Mouse (Mus musculus) midbrain, embryonic 15.5 days (tissue): ENCODE measurements around the gene Krt6b. TPM values are rescaled to one million over a fixed set of nuclear protein-coding genes. Genes with fewer than 3 reads are reported as not detected.
"Not testable (repeated sequence)": the region's sequence is repeated elsewhere in the genome, so short reads cannot be mapped to it uniquely, and the experiment has no call there.

Experiments used
- ATAC-seq: fragments of 200-750 bp; cut with Nextera tagmentation; replicated peaks from 2 replicates; pipeline ENCODE4 v1.8.0; 2017; ENCODE audit warnings: moderate TSS enrichment
- H3K27ac ChIP-seq: fragments of 300-500 bp; sonication (generic); 2 replicates; pipeline ENCODE4 v1.5.1; 2015; ENCODE audit warnings: mild to moderate bottlenecking, inconsistent platforms
- H3K27me3 ChIP-seq: fragments of 300-500 bp; sonication (generic); replicated peaks from 2 replicates; pipeline ENCODE4 v1.6.1; 2015; ENCODE audit warnings: inconsistent platforms
- H3K36me3 ChIP-seq: fragments of 300-500 bp; sonication (generic); replicated peaks from 2 replicates; pipeline ENCODE4 v1.6.1; 2015; ENCODE audit warnings: inconsistent platforms
- H3K4me1 ChIP-seq: fragments of 300-500 bp; sonication (generic); 2 replicates; pipeline ENCODE4 v1.6.1; 2015; ENCODE audit warnings: inconsistent platforms
- H3K4me2 ChIP-seq: fragments of 300-500 bp; sonication (generic); 2 replicates; pipeline ENCODE4 v1.6.1; 2015; ENCODE audit warnings: inconsistent platforms, mild to moderate bottlenecking, moderate library complexity
- H3K4me3 ChIP-seq: fragments of 300-500 bp; sonication (generic); 2 replicates; pipeline ENCODE4 v1.5.1; 2015; ENCODE audit warnings: mild to moderate bottlenecking, inconsistent platforms
- H3K9ac ChIP-seq: fragments of 300-500 bp; sonication (generic); 2 replicates; pipeline ENCODE4 v1.6.1; 2015; ENCODE audit warnings: mild to moderate bottlenecking, inconsistent platforms
- H3K9me3 ChIP-seq: fragments of 300-500 bp; sonication (generic); 2 replicates; pipeline ENCODE4 v1.6.1; 2016; ENCODE audit warnings: inconsistent platforms
- WGBS: fragments of 180-500 bp; shearing (Covaris S2); methylation state at CpG from one replicate; pipeline ENCODE4 v1.1.7; 2015; ENCODE audit warnings: mixed read lengths; 5-methylcytosine and 5-hydroxymethylcytosine counted together
- microRNA-seq: library from miRNA; unstranded; fragments of <30 nt; microRNA quantifications from one replicate; pipeline ENCODE4, GENCODE M21; 2016
- polyA plus RNA-seq: library from polyadenylated mRNA; unstranded; fragments of >200 nt; fragmentation: Nextera tagmentation; extraction: Ambion mirVana; gene quantifications from 2 replicates; pipeline ENCODE4 v1.2.1, GENCODE M21; 2015

Krt6b gene
- polyA plus RNA-seq, 1 experiment from 2014 or later, result not detected

DNA sequence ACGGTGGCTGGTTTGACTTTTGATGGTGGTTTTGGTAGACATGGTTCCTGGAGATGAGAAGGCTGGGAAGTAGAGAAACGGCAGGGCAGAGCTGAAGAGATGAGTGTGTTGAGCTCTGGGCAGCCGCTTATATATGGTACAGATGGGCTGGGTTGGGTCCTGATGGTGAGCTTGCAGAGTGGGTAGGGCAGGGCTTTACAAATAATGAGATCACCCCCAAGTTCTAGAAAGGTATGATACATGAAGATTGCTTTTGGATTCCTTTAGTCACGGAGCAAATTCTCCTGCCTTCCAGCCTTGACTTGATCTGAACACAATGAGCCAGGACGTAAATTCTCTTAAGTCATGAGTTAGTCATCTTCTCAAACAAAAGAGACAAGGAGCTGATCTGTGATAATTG lies 14.1 kb upstream of the Krt6b start, which contains the start of gene Krt6a:
Gene Krt6a, minus strand, starts transcription at position 101 of the 400 bp plus-strand sequence.
- no peak within 1 kb of the TSS for H3K4me3 ChIP-seq
- H3K27me3 ChIP-seq, result no peaks in the 10 kb centered on the region
- H3K36me3 ChIP-seq, result no peaks in the 10 kb centered on the region
- no peaks in the 10 kb centered on the region for H3K9me3 ChIP-seq
- H3K27ac ChIP-seq, result no peak within 1 kb of the TSS
- WGBS, result 85% methylated on average over 5 of the region's 5 CpGs
- no peak within 1 kb of the TSS for H3K4me2 ChIP-seq
- H3K4me1 ChIP-seq, result no peaks in the 10 kb centered on the region
- ATAC-seq, result no peak
- no peak within 1 kb of the TSS for H3K9ac ChIP-seq

DNA sequence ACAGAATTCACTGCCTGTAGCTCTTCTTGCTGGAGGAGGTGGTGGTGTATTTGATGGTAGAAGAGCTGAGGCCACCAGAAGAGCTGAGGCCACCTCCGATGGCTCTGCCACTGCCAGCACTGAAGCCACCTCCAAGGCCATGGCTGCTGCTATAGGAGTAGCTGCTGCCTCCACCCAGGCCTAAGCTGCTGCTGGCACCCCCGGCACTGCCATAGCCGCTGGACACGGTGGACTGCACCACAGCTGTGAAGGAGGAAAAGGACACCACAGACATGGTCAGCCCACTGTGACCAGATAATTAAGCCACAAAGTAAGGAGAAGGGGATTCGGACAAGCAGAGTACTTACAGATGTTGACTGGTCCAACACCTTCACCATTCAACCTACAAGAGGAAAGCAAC lies 10.4 kb upstream of the Krt6b start:
- not testable (repeated sequence) for H3K36me3 ChIP-seq, H3K27ac ChIP-seq, H3K9ac ChIP-seq, H3K4me1 ChIP-seq, H3K9me3 ChIP-seq, H3K27me3 ChIP-seq, H3K4me2 ChIP-seq, H3K4me3 ChIP-seq, ATAC-seq
- WGBS, result 92% methylated on average over 5 of the region's 5 CpGs

DNA sequence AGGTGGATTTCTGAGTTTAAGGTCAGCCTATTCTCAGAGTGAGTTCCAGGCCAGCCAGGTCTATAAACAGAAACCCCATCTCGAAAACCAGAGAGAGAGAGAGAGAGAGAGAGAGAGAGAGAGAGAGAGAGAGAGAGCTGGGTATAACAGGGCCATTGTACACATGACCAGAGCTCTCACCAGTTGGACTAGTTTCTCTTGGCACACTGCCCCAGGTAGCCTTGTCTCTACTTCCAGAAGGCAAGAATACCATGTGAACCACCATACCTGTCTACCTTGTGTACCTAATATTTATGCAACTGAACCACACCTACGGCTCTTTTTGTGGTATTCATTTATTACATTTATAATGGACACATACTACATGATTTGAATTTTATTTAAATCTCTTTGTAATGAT lies 8.1 kb upstream of the Krt6b start:
- no peak overlapping the region for H3K27ac ChIP-seq
- ATAC-seq, result no peak
- no peaks in the 10 kb centered on the region for H3K36me3 ChIP-seq
- H3K9ac ChIP-seq, result no peak overlapping the region
- H3K9me3 ChIP-seq, result no peaks in the 10 kb centered on the region
- H3K27me3 ChIP-seq, result no peaks in the 10 kb centered on the region
- H3K4me3 ChIP-seq, result no peak overlapping the region
- WGBS, result 62% methylated on average over 2 of the region's 2 CpGs
- H3K4me1 ChIP-seq, result no peaks in the 10 kb centered on the region
- no peak overlapping the region for H3K4me2 ChIP-seq

GRCm38 (mm10) chr15:101675978-101676377 lies 4.1 kb downstream of the Krt6b start:
- Histone ChIP-seq H3K27me3 (no peaks in the 10 kb centered on the region), H3K4me1 (no peaks in the 10 kb centered on the region), H3K27ac (no peak overlapping the region), H3K36me3 (no peaks in the 10 kb centered on the region), H3K9ac (no peak overlapping the region), H3K4me2 (no peak overlapping the region), H3K9me3 (no peaks in the 10 kb centered on the region), H3K4me3 (no peak overlapping the region)
- no peak for ATAC-seq
- WGBS, result 90% methylated on average over 1 of the region's 1 CpGs

- Histone ChIP-seq H3K9me3 (no peaks in the 10 kb centered on the region), H3K36me3 (no peaks in the 10 kb centered on the region), H3K4me1 (no peaks in the 10 kb centered on the region), H3K27ac (no peak overlapping the region), H3K9ac (no peak overlapping the region), H3K4me3 (no peak overlapping the region), H3K27me3 (no peaks in the 10 kb centered on the region), H3K4me2 (no peak overlapping the region)
- WGBS, result 82% methylated on average over 5 of the region's 5 CpGs
- no peak for ATAC-seq
Measured at GRCm38 (mm10) chr15:101652736-101653265, 27.3 kb downstream of the Krt6b start.

- no peaks in the 10 kb centered on the region for H3K27me3 ChIP-seq
- no peak within 1 kb of the TSS for H3K9ac ChIP-seq
- ATAC-seq, result no peak
- H3K4me1 ChIP-seq, result no peaks in the 10 kb centered on the region
- H3K4me2 ChIP-seq, result no peak within 1 kb of the TSS
- H3K36me3 ChIP-seq, result no peaks in the 10 kb centered on the region
- no peak within 1 kb of the TSS for H3K4me3 ChIP-seq
- no peaks in the 10 kb centered on the region for H3K9me3 ChIP-seq
- WGBS, result 77% methylated on average over 3 of the region's 3 CpGs
- no peak within 1 kb of the TSS for H3K27ac ChIP-seq
Measured at GRCm38 (mm10) chr15:101647280-101647679, 32.8 kb downstream of the Krt6b start, which contains the start of gene Gm5478. Gene Gm5478, minus strand, starts transcription at chr15:101647380.

GRCm38 (mm10) chr15:101627884-101628283 lies 52.2 kb downstream of the Krt6b start, which contains the start of gene Gm5414:
Gene Gm5414, minus strand, starts transcription at chr15:101628188.
- H3K9me3 ChIP-seq, result no peaks in the 10 kb centered on the region
- no peaks in the 10 kb centered on the region for H3K36me3 ChIP-seq
- H3K27ac ChIP-seq, result no peak within 1 kb of the TSS
- H3K4me2 ChIP-seq, result no peak within 1 kb of the TSS
- no peak for ATAC-seq
- H3K4me3 ChIP-seq, result no peak within 1 kb of the TSS
- H3K27me3 ChIP-seq, result no peaks in the 10 kb centered on the region
- H3K4me1 ChIP-seq, result no peaks in the 10 kb centered on the region
- no peak within 1 kb of the TSS for H3K9ac ChIP-seq
- 78% methylated on average over 2 of the region's 2 CpGs for WGBS

Small RNA genes within 50 kb of the gene (microRNA-seq; reads per million reads assigned to microRNA genes)
- gene Gm44323 (not detected), gene Gm44342 (not detected), gene Gm44383 (not detected), gene Gm44479 (not detected)

Other genes starting within 250 kb of the Krt6b start
- 0.40 and 0.83 TPM in 2 replicates for gene Krt87, start 241.5 kb downstream of the Krt6b start, polyA plus RNA-seq
- gene Krt88, start 232.5 kb downstream of the Krt6b start, polyA plus RNA-seq, result not detected in 2 replicates
- gene Krt81, start 216.5 kb downstream of the Krt6b start, polyA plus RNA-seq, result 0.12 TPM in 1 of 2 replicates, not detected in the other
- 0.17 TPM in 1 of 2 replicates, not detected in the other for gene Krt86, start 206.8 kb downstream of the Krt6b start, polyA plus RNA-seq
- gene Krt83, start 188.8 kb downstream of the Krt6b start, polyA plus RNA-seq, result not detected in 2 replicates
- not detected in 2 replicates for gene Gm49425, start 163.0 kb downstream of the Krt6b start, polyA plus RNA-seq
- gene Krt84, start 147.5 kb downstream of the Krt6b start, polyA plus RNA-seq, result not detected in 2 replicates
- not detected in 2 replicates for gene Krt82, start 129.6 kb downstream of the Krt6b start, polyA plus RNA-seq
- gene Krt90, start 117.3 kb downstream of the Krt6b start, polyA plus RNA-seq, result 0.10 TPM in 1 of 2 replicates, not detected in the other
- 0.08 and 0.17 TPM in 2 replicates for gene Krt75, start 106.4 kb downstream of the Krt6b start, polyA plus RNA-seq
- not detected in 2 replicates for gene Gm5414, start 52.1 kb downstream of the Krt6b start, polyA plus RNA-seq
- gene Gm5478, start 32.9 kb downstream of the Krt6b start, polyA plus RNA-seq, result not detected in 2 replicates
- 0.17 TPM in 1 of 2 replicates, not detected in the other for gene Krt6a, start 14.0 kb upstream of the Krt6b start, polyA plus RNA-seq
- gene Krt5, start 32.6 kb upstream of the Krt6b start, polyA plus RNA-seq, result 0.10 and 5.8 TPM in 2 replicates
- 0.08 TPM in 2 replicates for gene Krt71, start 62.8 kb upstream of the Krt6b start, polyA plus RNA-seq
- gene Krt72, start 106.2 kb upstream of the Krt6b start, polyA plus RNA-seq, result not detected in 2 replicates
- gene Krt73, start 122.1 kb upstream of the Krt6b start, polyA plus RNA-seq, result 0.46 and 0.73 TPM in 2 replicates
- not detected in 2 replicates for gene Krt2, start 137.9 kb upstream of the Krt6b start, polyA plus RNA-seq
- gene Krt1, start 170.5 kb upstream of the Krt6b start, polyA plus RNA-seq, result 12.3 and 12.8 TPM in 2 replicates
- gene Krt77, start 189.4 kb upstream of the Krt6b start, polyA plus RNA-seq, result 0.23 and 0.54 TPM in 2 replicates
- not detected in 2 replicates for gene Krt76, start 212.6 kb upstream of the Krt6b start, polyA plus RNA-seq
- 0.18 and 0.90 TPM in 2 replicates for gene Krt4, start 244.4 kb upstream of the Krt6b start, polyA plus RNA-seq